Mouse (Mus musculus) retina, postnatal 1 day (tissue): Measurements from ENCODE around the gene 1110051M20Rik.
A peak's percentile ranks its signal among the peaks of the same experiment; 100 is the strongest.

Experiments used
- DNase-seq: peaks from one replicate; pipeline ENCODE4 v3.0.0-alpha.2; 2012

1110051M20Rik gene

DNA sequence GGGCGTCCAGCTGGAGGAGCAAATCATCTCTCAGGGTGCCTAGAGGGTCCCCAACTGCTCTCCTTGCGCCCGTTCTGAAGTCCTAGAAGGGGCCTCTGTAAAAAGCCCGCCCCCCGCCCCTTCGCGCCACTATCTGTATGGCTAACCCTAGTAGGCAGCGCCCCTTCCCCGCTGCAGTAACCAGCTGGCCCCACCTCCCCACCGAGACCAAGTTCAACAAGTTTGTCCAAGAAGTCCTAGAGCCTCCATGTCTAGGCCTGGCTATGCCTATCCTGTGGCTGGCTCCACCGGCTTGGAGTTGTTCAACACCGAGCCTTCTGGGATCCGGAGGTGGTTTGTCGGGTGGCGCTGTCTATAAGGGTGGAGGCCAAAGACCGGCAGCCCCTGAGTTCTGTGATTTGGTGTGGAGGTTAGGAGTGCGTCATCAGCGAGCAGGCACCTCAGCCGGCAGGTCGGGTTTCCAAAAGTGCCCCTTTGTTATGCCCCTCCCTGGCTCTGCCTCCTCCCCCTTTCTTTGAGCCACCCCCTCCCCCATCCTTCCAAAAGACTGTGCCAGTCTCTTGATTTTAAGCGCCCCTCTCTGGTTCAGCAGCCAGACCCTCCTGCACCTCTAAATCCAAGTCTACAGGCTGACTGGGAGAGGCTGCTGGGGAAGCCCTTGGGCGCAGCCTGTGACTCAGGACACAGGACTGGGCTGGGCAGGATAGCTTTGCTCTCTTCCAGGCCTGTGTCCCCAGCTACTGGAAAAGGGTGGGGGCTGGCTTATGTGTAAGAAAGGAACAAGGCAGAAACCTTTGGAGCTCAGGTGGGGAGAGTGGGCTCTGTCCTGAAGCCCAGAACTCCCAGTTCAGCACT is 187.2 kb downstream of the 1110051M20Rik start:
- DNase-seq = no peak

GRCm38 (mm10) chr2:91256256-91257125 is 188.0 kb downstream of the 1110051M20Rik start:
- peak; percentile 81 for DNase-seq

GRCm38 (mm10) chr2:91255661-91256150 is 188.8 kb downstream of the 1110051M20Rik start, which contains the start of gene Pacsin3:
Pacsin3 (plus strand) TSS chr2:91255954.
- peak; percentile 63 for DNase-seq

- no peak for DNase-seq
Observed at GRCm38 (mm10) chr2:91254725-91255380, 189.7 kb downstream of the 1110051M20Rik start.

DNA sequence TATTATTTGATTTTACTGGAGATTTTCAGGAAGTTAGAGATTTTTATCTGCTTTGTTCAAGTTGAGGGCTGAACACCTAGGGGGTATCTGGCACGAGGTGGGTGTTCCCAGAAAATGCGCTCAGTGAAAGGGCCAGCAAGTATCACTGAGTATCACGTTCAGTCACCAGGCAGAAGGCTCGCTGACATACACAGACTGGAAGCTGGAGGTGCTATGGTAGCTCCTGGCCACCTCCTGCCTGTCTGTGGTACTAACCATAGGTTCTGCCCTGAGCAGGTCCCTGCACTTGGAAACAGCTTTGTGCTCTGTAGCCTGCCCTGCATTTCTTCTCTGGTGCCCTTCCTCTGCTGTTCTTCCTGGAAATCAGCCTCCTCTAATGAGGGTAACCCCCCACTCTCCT is 192.0 kb downstream of the 1110051M20Rik start:
- DNase-seq = no peak

GRCm38 (mm10) chr2:91252001-91252400 is 192.5 kb downstream of the 1110051M20Rik start:
- DNase-seq = no peak

- DNase-seq = no peak
Observed at GRCm38 (mm10) chr2:91248366-91248765, 196.1 kb downstream of the 1110051M20Rik start.

GRCm38 (mm10) chr2:91244557-91245228 is 199.8 kb downstream of the 1110051M20Rik start:
- no peak for DNase-seq

DNA sequence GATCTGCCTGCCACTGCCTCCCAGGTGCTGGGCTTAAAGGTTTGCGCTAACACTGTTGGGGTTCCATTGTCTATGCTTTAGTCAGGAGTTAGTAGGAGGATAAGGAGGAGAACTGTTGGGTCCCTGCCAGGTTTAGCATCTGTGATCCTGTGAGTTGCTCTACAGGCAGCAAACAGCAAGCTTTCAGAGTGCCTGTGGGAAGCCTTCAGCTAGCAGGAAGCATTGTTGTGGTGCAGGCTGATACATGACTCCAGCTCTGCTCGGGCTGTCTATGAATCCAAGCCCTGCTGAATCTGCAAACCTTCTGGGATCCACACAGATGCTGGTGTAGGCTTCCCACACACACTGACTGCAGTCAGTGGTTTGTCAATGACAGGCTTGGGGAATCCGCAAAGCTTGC is 201.1 kb downstream of the 1110051M20Rik start:
- peak; percentile 41 for DNase-seq

DNA sequence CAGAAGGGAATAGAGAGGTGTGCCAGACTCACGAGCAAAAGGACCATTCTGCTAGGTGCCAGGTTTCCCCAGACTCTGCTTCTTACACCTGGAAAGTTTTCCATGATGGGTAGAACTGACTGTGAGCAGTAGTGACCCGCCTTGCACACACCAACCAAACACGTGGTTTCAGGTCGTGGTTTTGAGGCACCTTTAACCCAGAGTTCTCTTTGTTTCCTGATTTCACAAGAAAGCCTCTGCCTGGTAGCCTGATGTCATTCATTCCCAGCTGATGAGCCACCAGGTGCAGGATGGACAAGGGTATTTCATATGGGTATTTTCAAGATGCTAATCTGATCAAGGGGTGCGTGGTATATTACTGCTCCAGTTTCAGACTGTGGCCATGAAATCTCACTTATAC is 202.0 kb downstream of the 1110051M20Rik start:
- DNase-seq = no peak

DNA sequence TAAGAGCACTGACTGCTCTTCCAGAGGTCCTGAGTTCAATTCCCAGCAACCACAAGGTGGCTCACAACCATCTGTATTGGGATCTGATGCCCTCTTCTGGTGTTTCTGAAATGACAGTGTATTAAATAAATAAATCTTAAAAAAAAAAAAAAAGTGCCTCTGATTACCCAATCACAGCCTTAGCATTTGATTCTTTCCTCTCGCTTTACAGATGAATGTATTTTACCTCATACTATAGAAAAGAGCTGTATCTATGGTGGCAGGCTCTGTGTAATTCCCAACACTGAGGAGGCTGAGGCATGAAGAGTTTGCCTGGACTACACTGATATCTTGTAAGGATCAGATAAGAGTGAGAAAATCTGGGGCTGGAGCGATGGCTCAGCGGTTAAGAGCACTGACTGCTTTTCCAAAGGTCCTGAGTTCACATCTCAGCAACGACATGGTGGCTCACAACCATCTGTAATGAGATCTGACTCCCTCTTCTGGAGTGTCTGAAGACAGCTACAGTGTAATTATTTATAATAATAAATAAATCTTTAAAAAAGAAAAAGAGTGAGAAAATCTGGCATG is 206.9 kb downstream of the 1110051M20Rik start:
- peak; percentile 55 for DNase-seq

GRCm38 (mm10) chr2:91236601-91237510 is 207.6 kb downstream of the 1110051M20Rik start, which contains the start of gene Ddb2:
Ddb2 (minus strand) TSS chr2:91236982.
- DNase-seq = peak; percentile 98

- DNase-seq = no peak
Observed at GRCm38 (mm10) chr2:91229735-91230134, 214.8 kb downstream of the 1110051M20Rik start.
